Mouse (Mus musculus) brain, embryonic 14.5 days (tissue): ENCODE data around the gene Fndc3b.

Experiments used
- CTCF ChIP-seq: fragments of 200-500 bp; IDR thresholded peaks from 2 replicates; pipeline ENCODE4 v1.5.1; 2012; ENCODE audit warnings: inconsistent platforms, mild to moderate bottlenecking, moderate library complexity, borderline replicate concordance; ENCODE audit not compliant: insufficient read depth, insufficient read length; ENCODE audit errors: extremely low read depth
- POLR2A ChIP-seq: fragments of 200-500 bp; IDR thresholded peaks from 2 replicates; pipeline ENCODE4 v1.6.1; 2012; ENCODE audit warnings: mild to moderate bottlenecking, inconsistent platforms, borderline replicate concordance; ENCODE audit not compliant: poor library complexity, insufficient read depth, insufficient read length, severe bottlenecking; ENCODE audit errors: extremely low read depth

DNA sequence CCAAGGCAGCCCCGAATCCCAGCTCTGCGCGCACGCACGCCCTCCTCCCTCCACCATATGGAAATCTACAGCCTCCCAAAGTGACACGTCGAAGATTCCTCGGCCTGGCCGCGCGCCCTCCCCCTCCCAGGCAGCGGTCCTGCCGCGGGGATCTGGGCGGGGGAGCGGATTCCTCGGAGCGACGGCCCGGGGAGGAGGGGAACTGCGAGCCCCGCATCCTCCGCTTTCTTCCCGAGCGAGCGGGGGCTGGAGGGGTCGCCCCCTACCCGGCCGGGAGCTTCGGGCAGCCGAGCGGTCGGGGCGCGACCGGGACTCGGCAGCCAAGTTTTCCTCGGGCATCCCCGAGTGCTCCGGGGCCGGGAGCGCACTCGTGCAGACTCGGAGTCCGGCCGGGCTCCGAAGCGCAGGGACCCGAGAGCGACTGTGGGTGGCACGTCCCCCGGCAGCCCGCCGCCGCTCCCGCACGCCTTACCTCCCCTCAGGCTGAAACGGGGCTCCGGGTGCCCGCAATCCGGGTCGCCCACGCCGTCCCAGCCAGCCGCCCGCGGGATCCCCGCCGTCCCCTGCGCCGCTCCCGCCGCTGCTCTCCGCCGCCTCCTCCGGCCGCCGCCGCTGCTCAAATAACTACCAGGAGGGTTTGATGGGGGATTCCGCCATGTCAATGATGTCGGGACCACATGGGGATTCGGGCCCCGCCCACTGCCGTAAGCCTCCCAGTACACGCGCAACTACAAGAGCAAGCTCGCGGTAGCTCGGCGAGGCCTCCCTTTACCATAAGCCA lies at the start of gene Fndc3b:
- peak; percentile 85 for TF ChIP-seq POLR2A
- peak; percentile 6; the same call in 1 of the 2 replicates for TF ChIP-seq CTCF
